Mouse (Mus musculus) gastrocnemius, adult 18-20 months (tissue): ENCODE measurements around the gene Rap1gap. TPM values are rescaled to one million over a fixed set of nuclear protein-coding genes. Genes with fewer than 3 reads are reported as not detected.

Experiments
- DNase-seq: peaks from one replicate; pipeline ENCODE4 v3.0.0; 2021; ENCODE audit warnings: low spot score
- total RNA-seq, 2 experiments: library from RNA; stranded (reverse); gene quantifications; 2 replicates each; pipeline ENCODE4 v1.2.3; 2021

The Rap1gap gene
- total RNA-seq, 2 experiments from 2014 or later, result 8.3 to 10.2 TPM

DNA sequence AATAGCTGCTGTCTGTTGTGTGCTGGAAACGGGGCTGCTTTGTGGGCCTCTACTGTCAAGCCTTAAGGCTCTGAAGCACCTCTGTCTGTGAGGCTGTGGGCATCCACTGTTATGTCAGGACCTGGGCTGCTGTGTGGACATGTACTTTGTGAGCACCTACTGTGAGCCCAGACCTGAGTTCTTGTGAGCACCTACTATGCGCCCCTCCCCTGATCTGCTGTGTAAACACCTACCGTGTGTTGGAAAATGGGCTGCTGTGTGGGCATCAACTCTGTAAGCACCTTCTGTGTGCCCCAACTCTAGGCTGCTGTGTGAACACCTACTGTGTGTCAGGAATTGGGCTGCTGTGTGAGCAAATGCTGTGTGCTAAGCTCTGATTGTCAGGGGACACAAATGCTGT lies 57.7 kb downstream of the Rap1gap start:
- DNase-seq, result no peak

DNA sequence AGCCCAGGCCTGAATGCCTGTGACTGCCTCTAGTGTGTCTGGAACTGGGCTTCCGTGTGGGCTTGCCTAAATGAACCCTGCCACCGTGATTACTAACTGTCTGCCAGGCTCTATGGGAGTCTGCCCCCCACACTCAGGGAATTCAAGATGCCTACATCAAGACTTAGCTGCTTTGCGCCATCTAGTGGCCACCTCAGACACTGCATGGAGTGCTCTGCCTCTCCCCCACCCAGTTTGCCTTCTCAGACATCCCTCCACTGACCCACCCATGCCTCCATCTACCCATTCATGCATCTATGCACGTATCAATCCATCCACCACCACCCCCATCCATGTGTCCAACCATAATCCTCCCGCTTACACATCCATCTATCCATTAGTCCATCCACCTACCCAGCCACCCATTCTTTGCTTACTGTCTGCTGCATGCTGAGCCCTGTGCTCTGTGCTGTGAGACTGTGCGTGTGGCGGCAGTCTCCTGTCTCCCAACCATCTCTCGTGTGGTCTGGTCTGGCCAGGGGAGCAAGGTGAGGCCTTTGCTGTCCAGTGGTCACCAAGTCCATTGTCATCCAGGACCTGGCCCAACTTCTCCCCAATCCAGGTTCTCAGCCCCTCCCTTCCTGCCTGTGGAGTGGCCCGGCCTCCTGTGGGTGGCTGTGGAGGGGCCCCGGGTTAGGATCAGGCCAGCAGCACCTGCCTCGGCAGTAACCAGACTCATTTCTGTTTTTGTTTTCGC lies 58.3 kb downstream of the Rap1gap start:
- peak; percentile 69 for DNase-seq

DNA sequence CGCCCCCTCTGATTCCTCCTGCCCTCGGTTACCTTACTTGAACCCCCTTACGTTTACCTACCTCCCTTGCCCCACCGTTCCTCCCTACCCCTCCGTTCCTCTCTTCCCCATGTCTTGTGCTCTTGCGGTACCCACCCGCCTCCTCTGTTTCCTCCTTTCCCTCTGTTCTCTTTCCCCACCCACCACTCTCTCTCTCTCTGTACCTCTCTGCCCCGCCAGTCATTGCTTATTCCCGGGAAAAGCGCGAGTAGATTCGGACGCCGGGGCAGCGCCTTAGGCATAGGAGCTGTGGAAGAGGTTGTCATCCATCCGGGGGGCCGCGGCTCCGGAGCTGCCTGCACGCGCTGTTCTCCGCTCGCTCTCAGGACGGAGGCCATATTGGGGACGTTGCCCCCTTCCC lies 59.0 kb downstream of the Rap1gap start:
- DNase-seq, result no peak

DNA sequence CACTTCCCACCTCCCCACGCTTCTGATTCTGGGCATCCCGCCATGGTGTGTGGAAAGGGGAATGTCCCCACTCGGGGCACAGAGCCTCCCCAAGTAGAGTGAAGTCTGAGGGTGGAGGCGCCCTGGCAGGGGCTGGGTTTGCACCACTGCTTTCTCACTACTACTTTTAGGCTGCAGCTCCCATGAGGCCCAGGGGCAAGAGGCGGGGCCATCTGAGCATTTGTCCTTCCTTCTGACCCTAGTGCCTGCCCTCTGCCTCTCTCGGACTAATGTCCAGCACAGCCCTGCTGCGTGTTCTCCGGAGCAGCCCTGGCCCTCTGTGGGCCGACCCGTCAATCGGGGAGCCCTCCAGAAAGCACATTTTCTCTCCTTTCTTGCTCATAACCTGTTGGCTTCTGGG lies 59.7 kb downstream of the Rap1gap start:
- peak; percentile 72 for DNase-seq

DNA sequence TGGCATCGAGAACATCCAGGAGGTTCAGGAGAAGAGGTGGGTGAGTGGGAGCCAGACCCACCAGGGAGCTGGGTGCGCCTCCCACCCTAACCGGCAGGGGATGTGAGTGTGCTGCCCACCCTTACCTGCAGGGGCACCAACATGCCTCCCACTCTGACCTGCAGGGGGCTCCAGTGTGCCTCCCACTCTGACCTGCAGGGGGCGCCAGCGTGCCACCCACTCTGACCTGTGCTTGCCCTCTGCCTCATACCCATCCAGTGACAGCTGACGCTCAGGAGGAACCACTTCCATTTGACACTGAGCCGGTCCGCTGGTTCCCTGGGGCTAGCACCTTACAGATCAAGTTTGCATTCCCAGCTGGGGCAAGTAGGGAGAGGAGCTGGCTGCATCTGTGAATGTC lies 60.2 kb downstream of the Rap1gap start:
- DNase-seq, result peak; percentile 87

DNA sequence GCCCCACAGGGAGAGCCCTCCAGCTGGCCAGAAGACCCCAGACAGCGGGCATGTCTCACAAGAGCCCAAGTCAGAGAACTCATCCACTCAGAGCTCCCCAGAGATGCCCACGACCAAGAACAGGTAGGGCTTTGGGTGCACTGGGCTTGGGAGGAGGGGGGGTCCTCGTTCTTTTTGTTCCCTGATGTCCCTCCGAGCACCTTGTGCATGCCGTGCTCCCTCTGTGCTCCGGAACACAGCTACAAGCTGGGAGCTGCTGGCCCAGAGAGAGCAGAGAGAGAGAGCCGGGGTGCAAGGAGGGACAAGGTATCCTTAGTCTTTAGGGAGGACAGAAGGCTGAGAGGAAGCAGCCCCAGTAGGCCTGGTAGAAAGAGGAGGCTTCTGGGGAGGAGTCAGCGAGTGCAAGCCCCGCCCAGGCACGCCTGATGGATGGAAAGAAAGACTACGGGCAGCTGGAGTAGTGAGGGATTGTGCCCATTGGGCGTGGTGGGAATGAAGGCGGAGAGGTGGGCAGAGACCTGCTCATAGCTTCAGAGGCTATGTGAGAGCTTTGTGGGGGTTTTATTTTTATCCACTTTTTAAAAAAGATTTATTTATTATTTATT lies 61.1 kb downstream of the Rap1gap start:
- DNase-seq, result no peak

DNA sequence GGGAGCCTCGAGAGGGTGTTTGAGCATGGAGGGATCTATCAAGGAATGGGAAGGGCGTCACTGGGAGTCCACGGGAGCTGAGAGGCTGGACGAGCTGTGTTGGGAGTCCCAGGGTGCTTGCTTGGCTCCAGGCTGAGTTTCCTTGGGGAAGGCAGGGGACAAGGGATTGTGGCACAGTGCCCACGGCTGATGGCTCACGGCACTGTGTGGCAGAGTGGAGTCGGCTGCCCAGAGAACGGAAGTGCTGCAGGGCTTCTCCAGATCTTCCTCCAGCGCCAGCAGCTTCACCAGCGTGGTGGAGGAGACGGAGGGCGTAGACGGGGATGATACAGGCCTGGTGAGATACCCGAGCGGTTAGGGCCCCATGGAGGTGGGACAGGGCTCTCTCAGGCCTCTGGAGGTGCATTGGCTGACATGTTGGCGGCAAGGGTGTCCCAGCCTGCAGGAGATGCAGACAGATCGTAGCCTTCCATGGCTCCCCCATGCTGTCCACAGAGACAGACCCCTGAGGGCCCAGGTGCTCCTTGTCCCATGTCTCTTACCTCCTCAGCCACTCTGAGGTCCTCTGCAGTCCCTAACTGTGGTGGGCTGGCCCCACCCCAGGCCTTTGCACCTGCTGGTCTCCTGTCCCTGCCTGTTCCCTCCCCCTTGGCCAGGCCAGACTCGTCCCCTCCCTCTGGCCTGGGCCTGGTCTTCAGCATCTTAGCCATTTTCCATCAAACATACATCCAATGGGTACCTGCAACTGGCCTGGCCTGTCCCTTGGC lies 62.4 kb downstream of the Rap1gap start:
- no peak for DNase-seq

DNA sequence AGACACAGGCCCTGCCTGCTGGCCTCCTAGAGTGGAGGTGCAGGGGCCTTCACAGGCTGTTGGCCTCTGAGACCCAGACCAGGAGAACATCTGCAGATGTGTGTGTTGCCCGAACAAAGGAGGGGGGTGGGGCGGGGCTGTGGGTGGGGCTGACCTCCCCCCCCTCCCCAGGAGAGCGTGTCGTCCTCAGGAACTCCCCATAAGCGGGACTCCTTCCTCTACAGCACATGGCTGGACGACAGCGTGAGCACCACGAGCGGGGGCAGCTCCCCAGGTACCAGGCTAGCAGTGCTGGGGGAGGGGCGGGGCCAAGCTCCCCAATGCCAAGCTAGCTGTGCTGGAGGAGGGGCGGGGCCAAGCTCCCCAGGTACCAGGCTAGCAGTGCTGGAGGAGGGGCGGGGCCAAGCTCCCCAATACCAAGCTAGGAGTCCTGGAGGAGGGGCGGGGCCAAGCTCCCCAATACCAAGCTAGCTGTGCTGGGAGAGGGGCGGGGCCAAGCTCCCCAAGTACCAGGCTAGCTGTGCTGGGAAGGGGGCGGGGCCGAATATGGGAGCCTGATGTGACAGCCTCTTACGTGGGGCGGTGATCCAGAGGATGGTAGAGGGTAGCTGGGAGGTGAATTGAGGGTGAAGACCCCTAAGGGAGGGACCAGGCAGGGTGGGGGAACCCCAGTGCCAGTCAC lies 63.1 kb downstream of the Rap1gap start:
- DNase-seq, result no peak

DNA sequence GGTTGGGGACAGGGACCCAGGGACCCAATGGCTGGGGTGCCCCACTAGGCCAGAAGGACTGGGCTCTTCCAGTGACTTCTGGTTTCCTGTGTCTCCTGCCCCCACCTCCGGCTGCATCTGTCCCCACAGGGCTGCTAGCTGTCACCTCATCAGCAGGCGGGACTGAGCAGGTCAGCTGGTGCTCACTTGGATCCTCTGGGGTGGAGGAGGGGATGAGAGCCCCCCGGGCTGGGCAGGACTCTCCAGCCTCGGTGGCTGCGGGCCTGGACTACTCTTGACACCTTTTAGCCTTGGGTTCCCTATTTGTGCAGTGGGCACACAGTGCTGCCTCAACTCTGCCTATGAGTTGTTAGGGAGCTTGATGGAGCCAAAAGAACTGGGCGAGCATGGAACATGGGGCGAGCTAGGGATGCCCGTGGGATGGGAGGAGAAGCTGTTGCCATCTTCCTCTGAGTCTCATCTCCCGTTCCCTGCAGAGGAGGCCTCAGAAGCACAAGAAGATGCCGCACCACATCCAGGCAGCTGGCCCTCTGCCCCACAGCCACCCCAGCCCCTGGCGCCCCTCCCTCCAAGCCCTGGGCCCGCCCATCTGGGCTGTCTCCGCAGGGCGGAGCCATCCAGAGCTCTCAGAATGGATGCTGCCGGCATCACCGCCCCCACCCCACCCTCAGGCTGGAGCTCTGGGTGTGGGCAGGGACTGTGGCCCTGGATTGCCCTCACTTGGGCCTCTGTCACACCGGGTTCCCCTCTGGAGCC lies 64.1 kb downstream of the Rap1gap start:
- no peak for DNase-seq

DNA sequence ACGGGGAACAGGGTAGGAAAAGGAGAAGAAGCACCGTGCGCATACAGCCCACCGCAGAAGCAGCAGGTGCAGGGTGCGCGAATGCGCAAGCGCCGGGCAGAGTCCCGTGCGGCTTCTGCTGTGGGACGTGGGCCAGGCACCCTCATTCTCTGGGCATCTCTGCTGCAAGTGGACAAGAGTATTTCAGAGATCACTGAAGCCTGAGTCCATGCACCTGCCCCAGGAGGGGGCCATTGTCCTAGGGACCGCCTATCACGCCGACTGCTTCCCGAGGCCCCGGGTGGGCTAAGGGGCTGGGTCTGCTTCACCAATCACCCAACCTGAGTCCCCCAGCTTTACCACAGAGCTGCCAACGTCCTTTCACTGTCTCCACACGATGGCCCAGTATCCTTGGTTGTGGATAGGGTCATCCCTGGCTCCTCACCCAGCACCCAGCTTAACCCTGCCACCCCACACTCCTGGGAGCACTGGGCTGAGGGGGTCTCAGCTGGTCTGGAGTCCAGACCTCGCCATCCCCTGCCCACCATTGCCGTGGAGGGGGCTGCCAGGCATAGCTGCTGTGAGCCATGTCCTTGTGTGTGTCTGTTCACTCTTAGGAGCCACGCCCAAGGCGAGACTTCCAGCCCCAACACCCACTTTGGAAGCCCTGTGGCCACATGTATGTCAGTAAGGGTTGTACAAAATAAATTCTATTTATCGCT lies 64.8 kb downstream of the Rap1gap start:
- DNase-seq, result no peak

DNA sequence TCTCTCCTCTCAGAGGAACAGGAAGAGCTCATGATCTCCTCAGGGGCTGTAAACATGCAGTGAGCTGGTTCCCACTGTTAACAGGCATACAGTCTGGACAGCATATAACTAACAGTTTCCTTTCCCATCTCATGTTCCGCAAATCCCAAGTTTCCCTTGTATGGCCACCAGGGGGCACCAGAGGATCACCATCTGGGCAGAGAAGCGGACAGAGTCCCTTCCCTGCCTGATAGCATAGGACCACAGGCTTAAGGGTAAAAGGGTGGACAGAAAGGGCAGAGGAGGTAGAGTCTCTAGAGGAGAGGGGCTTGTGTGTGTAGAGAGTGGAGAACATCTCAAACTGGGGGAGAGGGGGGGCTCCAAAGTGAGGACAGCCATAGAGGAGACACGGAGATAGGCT lies 65.6 kb downstream of the Rap1gap start:
- peak; percentile 92 for DNase-seq

DNA sequence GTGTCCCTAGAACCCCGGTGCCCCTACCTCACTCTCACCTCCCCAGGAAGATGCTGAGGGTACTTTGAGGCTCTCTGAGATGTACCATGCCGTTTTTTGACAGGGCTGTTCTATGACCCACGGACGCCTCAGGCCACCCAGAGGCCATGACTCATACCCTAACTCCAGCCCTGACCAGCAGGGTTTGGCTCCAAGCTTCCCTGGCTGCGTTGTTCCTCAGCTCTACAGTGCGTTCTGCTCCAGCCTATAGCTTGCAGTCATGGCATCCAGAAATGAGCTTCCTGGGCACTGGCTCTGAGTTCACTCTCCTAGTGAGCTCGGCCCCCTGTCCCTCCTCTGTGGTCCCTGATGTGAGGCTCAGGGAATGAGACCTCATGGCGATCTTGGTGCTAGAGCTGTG lies 66.2 kb downstream of the Rap1gap start:
- no peak for DNase-seq

DNA sequence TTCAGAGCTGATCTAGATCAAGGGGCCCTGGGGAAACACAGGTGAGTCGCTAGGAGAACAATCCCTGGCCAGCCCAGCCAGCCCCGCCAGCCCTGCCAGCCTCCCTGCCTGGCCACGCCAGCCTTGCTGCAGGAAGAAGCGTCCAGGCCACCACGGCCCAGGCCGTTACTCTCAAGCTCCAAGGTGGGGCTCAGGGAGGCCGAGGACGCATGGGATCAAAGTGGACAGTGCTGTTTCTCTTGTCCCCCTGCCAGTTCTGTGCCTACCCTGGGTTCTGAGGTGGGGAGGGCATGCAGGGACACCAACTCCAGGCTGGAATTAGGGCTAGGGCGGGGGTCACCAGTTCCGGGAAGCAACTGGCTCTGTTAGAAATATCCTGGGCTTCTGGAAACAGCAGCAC lies 67.4 kb downstream of the Rap1gap start:
- no peak for DNase-seq

DNA sequence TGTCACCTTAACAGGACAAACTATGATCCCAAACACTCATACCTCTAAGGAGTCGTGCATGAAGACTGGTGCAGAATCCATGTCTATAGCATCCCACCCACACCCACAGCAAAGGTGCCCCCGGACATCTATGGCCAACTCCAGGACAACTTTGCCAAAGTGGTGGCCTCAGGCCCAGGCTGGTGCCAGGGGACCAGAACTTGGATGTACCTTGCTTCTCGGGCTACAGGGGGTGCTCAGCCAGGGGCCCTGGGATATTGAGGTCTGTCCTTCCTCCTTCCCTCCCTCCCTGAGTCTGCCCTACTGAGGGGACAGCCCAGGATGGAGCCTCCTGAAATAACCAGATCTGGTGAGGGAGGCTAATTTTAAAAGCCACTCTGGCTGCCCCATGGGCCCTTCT lies 67.8 kb downstream of the Rap1gap start:
- DNase-seq, result no peak

DNA sequence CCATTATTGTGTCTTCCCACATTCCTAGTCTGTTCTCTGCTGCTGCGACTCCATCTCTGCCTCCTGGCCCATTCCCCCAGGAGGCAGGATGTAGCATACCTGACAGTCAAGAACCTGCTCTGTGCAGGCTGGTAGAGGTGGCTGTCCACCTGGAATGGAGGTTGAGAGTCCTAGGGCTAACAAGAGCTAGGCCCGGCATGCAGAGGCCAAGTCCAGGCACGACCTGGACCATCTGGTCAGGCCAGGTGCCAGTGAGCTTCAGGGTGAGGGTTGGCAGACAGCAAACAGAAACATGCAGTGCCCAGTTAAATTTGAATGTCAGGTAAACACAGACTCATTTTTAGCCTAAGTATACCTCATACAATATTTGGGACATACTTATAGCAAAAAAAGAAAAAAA lies 68.4 kb downstream of the Rap1gap start:
- no peak for DNase-seq

DNA sequence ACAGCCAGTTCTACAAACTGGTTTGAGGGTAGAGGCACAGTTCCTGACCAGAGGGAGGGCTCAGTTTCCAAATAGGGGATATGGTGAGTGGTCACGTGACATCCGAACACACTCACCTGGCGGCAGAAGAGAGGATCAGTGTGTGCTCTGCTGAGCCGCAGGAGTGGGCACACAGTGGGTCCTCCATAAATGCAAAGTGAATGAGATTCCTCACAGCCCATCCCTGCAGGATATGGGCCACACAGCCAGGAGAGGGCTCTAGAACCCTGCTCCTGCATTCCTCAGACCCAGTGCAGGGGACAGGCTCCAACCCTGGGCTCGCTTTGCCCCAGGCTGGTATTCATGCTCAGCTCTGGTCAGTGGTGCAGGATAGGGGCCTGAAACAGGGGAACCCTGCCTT lies 68.9 kb downstream of the Rap1gap start:
- no peak for DNase-seq

DNA sequence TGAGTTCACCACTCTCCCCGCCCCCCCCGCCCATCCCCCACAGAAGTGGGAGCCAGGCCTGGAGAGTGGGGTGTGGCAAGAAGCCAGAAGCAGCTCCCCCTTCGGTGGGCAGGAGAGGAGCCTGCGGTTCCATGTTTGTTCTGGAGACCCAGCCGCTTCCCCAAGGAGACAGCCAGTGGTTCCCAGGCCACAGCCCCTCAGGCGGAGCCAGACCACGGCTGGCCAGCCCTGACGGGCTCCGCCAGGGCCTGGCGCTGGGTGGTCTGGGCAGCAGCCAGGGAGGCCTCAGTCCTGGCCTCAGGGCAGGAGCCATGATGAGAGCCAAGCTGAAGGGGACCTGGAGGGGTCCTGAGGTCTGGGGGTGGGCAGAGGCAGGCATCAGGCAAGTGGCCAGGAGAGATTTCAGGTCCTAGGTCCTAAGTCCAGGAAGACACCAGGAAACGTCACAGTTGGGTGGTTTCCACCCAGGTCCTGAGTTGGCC lies 71.7 kb downstream of the Rap1gap start:
- no peak for DNase-seq

DNA sequence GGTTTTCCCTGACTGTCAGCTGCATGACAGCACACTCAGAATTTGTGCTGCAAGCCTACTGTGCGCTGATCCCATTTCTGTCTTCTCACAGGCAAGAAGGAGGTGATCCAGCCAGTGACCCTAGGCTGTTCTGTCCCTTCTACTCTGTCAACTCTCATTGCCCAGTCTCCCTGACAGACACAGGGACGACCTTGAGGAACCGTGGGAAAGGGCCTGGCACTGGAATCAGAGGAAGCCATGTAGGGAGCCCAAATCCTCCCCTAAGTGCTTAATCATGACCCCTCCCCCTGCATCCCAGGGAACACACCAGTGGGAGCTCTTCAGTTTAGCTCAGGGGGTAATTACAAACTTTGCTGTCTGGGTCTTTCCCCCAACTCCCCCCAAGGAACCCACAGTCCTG lies 73.2 kb downstream of the Rap1gap start:
- DNase-seq, result no peak

DNA sequence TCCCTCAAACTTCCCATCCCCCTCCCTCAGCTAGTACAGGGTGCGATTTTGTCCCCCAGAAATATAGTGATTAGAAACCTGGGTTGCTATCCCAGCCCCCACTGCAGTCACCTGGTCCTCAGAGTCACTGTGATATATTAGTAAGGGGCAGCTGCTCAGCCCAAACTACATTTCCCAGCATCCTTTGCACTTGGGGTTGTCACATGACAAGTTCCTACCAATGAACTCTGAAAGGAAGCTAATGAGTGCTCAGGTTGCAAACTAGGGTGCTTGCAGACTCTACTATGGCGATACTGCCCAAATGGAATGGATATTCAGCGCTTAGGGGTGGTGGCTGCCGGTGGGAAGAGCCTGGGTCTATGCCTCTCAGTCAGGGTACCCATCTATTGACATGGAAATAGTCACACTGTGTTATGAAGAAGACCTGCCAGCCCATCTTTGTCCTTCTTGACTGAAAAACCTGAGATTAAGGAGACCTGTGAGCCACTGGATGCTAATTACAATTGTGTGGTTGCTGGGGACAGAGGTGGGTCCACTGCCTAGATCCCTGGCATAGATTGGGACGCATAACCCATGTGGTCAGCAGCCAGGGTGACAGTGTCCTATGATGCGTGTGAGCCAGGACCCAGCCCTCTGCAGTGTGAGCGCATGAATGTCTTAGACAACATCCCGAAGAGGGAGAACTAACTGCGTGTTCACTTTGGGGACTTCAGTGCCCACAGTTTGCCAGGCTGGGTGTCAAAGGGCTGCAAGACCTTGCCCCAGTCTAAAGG lies 74.8 kb downstream of the Rap1gap start:
- DNase-seq, result peak; percentile 48

DNA sequence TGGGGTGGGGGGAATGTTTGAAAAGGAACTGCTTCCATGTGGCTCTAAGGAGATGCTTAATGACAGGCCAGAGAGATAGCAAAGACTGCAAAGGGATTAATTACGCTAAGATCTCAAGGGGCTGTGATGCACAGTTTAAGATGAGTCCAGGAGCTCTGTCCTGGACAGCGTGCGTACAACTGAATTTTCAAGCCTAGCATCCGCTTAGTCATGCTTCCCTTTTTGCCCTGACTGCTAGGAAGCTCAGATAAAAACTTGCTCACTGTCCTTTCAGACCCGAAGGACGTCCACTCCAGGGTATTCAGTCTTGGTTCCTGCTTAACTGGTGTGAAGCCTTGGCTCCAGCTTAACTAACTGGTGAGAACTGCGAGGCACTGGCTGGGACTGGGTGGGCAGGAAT lies 75.8 kb downstream of the Rap1gap start:
- no peak for DNase-seq
